Comparison of ENCODE assay signal across 9 mouse cellular contexts in the genomic region with DNA sequence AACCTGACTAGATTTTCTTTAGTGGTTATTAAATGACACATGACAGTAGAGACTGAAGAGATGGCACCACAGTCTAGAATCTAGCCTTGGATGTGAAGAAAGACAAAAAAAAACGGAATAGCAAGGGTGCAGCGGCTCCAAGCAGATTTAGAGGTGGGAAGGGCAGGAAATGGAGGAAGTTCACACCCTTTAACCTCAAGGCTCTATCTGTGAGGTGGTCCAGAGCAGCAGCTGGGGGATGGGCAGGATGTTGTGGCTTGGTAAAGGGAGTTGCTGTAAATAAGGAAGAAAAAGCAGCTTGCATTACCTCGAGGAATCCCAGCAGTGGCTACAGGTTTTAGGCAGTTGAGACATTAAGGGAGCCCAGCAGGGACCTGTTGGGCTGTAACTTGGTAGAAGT. TPM values are rescaled to one million over a fixed set of nuclear protein-coding genes. Genes with fewer than 3 reads are reported as not detected.
DNase-seq lines count a peak whose midpoint lies in the region; ATAC-seq and TF ChIP-seq lines count a peak whose summit lies in the region.
"Had no signal": no experiment of that assay in that cellular context is flagged by ENCODE, and none has a peak within 500 bp of the region (broad histone marks: within the 10 kb centered on the region; RNA-seq: fewer than 3 reads in every experiment).

No protein-coding gene starts in this region.

- intact Hi-C loops in left cerebral cortex, postnatal 36 days (cut with DNase I), result no loop called here

- H3K4me1 ChIP-seq in E14TG2a.4 (replicated peaks; ENCODE audit: low read depth, low read length), result peaks cover 95% of the 10 kb centered on the region
- no peaks in the 10 kb centered on the region for H3K4me1 ChIP-seq in stomach, postnatal 0 days (replicated peaks; ENCODE audit: control insufficient read depth, insufficient read depth)

- H3K36me3 ChIP-seq in E14TG2a.4 (ENCODE audit: insufficient read depth, low read length), result no peaks in the 10 kb centered on the region
- H3K36me3 ChIP-seq in stomach, postnatal 0 days (ENCODE audit: control insufficient read depth, insufficient read depth, low read length), result no peaks in the 10 kb centered on the region
- H3K36me3 ChIP-seq: embryonic facial prominence, embryonic 15.5 days; midbrain, embryonic 10.5 days had no signal

- no peak overlapping the region for H3K27ac ChIP-seq in stomach, postnatal 0 days (replicated peaks)
- H3K27ac ChIP-seq: embryonic facial prominence, embryonic 15.5 days; midbrain, embryonic 10.5 days had no signal

- no peaks in the 10 kb centered on the region for H3K9me3 ChIP-seq in E14TG2a.4 (ENCODE audit: low read length)
- H3K9me3 ChIP-seq in stomach, postnatal 0 days (ENCODE audit: control insufficient read depth, low read length), result no peaks in the 10 kb centered on the region
- H3K9me3 ChIP-seq: embryonic facial prominence, embryonic 15.5 days; midbrain, embryonic 10.5 days had no signal

- H3K4me3 ChIP-seq in E14TG2a.4 (replicated peaks; ENCODE audit: low read length), result peak overlapping the region; percentile 58
- H3K4me3 ChIP-seq in stomach, postnatal 0 days (ENCODE audit: low read depth, low read length), result no peak overlapping the region
- H3K4me3 ChIP-seq: embryonic facial prominence, embryonic 15.5 days; midbrain, embryonic 10.5 days had no signal

- DNase-seq in liver, result peak; percentile 66
- peak; percentile 40 for DNase-seq in spleen, adult 12 weeks (ENCODE audit: low spot score)
- no peak for DNase-seq in stomach, postnatal 0 days (ENCODE audit: low spot score)
- DNase-seq in gastrocnemius, postnatal 4 days (ENCODE audit: low spot score in 2 of 2), result no peak
- no peak for DNase-seq in left cerebral cortex, postnatal 36 days (ENCODE audit: low spot score in 2 of 2)

- no peak for TF ChIP-seq CTCF in E14TG2a.4 (conservative IDR thresholded peaks at IDR 0.05; ENCODE audit: low read length)
- TF ChIP-seq CTCF in stomach, postnatal 0 days (IDR thresholded peaks at IDR 0.05; ENCODE audit: low read depth), result no peak

- 27% methylated on average over 3 of the region's 3 CpGs for WGBS in stomach, postnatal 0 days

- ATAC-seq in common myeloid progenitor, adult 5-6 weeks (replicated peaks; ENCODE audit: low read depth, poor library complexity, severe bottlenecking), result peak; percentile 85
- no peak for ATAC-seq in stomach, postnatal 0 days (ENCODE audit: low FRiP score, low TSS enrichment)

- H3K9ac ChIP-seq in stomach, postnatal 0 days (ENCODE audit: low read length), result no peak overlapping the region
- H3K9ac ChIP-seq: embryonic facial prominence, embryonic 15.5 days had no signal

- no peak for TF ChIP-seq EP300 in stomach, postnatal 0 days (optimal IDR thresholded peaks at IDR 0.05)

- no peaks in the 10 kb centered on the region for H3K27me3 ChIP-seq in E14TG2a.4 (ENCODE audit: insufficient read depth, low read length)
- H3K27me3 ChIP-seq in stomach, postnatal 0 days (ENCODE audit: control insufficient read depth, insufficient read depth, low read length), result no peaks in the 10 kb centered on the region
- H3K27me3 ChIP-seq: embryonic facial prominence, embryonic 15.5 days had no signal

- H3K4me2 ChIP-seq in stomach, postnatal 0 days (replicated peaks; ENCODE audit: low read depth), result no peak overlapping the region
- H3K4me2 ChIP-seq: embryonic facial prominence, embryonic 15.5 days had no signal

RNA-seq across cellular contexts. Expression of a gene that starts 23.4 kb away (rescaled TPM):
- 126 and 132 TPM in 2 replicates for total RNA-seq in common myeloid progenitor, adult 5-6 weeks (2017)
- polyA plus RNA-seq in stomach, postnatal 0 days (2015; fragmentation: Nextera tagmentation; extraction: Ambion mirVana), result 79.9 and 80.9 TPM in 2 replicates
- 10 to 100 TPM; 45.3 to 47.3 TPM for total RNA-seq in gastrocnemius, postnatal 4 days (2021)
- total RNA-seq in left cerebral cortex, postnatal 36 days (2021), result 10 to 100 TPM; 48.2 TPM

RNA-seq across cellular contexts. Expression of a gene that starts 59.2 kb away (rescaled TPM):
- 377 and 448 TPM in 2 replicates for total RNA-seq in common myeloid progenitor, adult 5-6 weeks (2017)
- polyA plus RNA-seq in stomach, postnatal 0 days (2015; fragmentation: Nextera tagmentation; extraction: Ambion mirVana), result 185 and 203 TPM in 2 replicates
- 100 to 1,000 TPM; 102 to 123 TPM for total RNA-seq in gastrocnemius, postnatal 4 days (2021)
- 100 to 1,000 TPM; 267 to 314 TPM for total RNA-seq in left cerebral cortex, postnatal 36 days (2021)

Comparison
In these comparisons a context has a peak if more than half of its experiments do, and no peak if none do; other contexts are left out.
1. DNase-seq: peak in liver (single experiment) and spleen, adult 12 weeks (single experiment); none in stomach, postnatal 0 days (single experiment), gastrocnemius, postnatal 4 days (0 of 2) and left cerebral cortex, postnatal 36 days (0 of 2).